Mouse (Mus musculus): ENCODE measurements around the gene Robo1. TPM values are rescaled to one million over a fixed set of nuclear protein-coding genes. Genes with fewer than 3 reads are reported as not detected.

The Robo1 gene
- polyA plus RNA-seq, 1 experiment from 2014 or later, result 40.1 TPM

GRCm38 (mm10) chr16:72829530-72829929, 521.4 kb downstream of the Robo1 start:
- no peaks in the 10 kb centered on the region for H3K27me3 ChIP-seq (ENCODE audit: control insufficient read depth, insufficient read depth, low read length)
- 0 out of 2 replicates have a peak, but pooled peaks cover 5% of the 10 kb centered on the region for H3K4me1 ChIP-seq (ENCODE audit: control insufficient read depth, insufficient read depth, low read length)
- no peaks in the 10 kb centered on the region for H3K36me3 ChIP-seq (ENCODE audit: control insufficient read depth, insufficient read depth, low read length)
- no peak overlapping the region for H3K27ac ChIP-seq (replicated peaks; ENCODE audit: low read depth, low read length)
- H3K4me2 ChIP-seq (ENCODE audit: low read depth, severe bottlenecking), result no peak overlapping the region
- no peak for DNase-seq (ENCODE audit: low spot score)
- no peak for ATAC-seq (ENCODE audit: insufficient number of reproducible peaks, low FRiP score, low TSS enrichment, low read depth)
- H3K9ac ChIP-seq (ENCODE audit: low read length), result no peak overlapping the region
- H3K4me3 ChIP-seq (ENCODE audit: low read depth, low read length), result no peak overlapping the region
- H3K9me3 ChIP-seq (ENCODE audit: control insufficient read depth, low read length), result no peaks in the 10 kb centered on the region
- 58% methylated on average over 8 of the region's 8 CpGs for WGBS

GRCm38 (mm10) chr16:72830394-72831056, 522.4 kb downstream of the Robo1 start:
- Histone ChIP-seq H3K27ac (replicated peaks; ENCODE audit: low read depth, low read length) (no peak overlapping the region), H3K4me3 (ENCODE audit: low read depth, low read length) (no peak overlapping the region), H3K27me3 (ENCODE audit: control insufficient read depth, insufficient read depth, low read length) (no peaks in the 10 kb centered on the region), H3K9ac (ENCODE audit: low read length) (no peak overlapping the region), H3K4me1 (ENCODE audit: control insufficient read depth, insufficient read depth, low read length) (0 out of 2 replicates have a peak, but pooled peaks cover 5% of the 10 kb centered on the region), H3K4me2 (ENCODE audit: low read depth, severe bottlenecking) (no peak overlapping the region), H3K9me3 (ENCODE audit: control insufficient read depth, low read length) (no peaks in the 10 kb centered on the region), H3K36me3 (ENCODE audit: control insufficient read depth, insufficient read depth, low read length) (no peaks in the 10 kb centered on the region)
- DNase-seq (ENCODE audit: low spot score) (no peak), ATAC-seq (ENCODE audit: insufficient number of reproducible peaks, low FRiP score, low TSS enrichment, low read depth) (no peak)
- 9% methylated on average over 5 of the region's 5 CpGs for WGBS

DNA sequence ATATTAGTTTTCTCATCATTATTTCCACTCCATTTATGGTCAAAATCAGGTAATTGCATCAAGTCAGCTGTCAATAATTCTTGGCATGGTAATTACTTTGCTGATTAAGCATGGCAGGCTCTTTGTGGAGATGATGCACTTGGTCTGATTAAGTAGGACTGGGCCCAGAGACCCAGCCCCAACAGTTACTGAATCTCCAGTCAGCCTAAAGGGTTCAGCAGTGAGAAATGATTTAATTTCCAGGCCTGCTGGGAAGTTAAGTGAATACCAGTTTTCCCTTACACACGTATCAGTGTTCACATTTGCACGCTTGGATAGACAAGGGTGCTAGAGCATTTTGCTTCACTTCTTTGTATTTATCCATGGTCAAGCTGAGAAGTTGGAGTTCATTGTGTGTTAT, 526.2 kb downstream of the Robo1 start:
- H3K4me3 ChIP-seq (ENCODE audit: low read depth, low read length), result no peak overlapping the region
- DNase-seq (ENCODE audit: low spot score), result no peak
- H3K27me3 ChIP-seq (ENCODE audit: control insufficient read depth, insufficient read depth, low read length), result no peaks in the 10 kb centered on the region
- ATAC-seq (ENCODE audit: insufficient number of reproducible peaks, low FRiP score, low TSS enrichment, low read depth), result no peak
- H3K4me2 ChIP-seq (ENCODE audit: low read depth, severe bottlenecking), result no peak overlapping the region
- H3K4me1 ChIP-seq (ENCODE audit: control insufficient read depth, insufficient read depth, low read length), result 0 out of 2 replicates have a peak, but pooled peaks cover 2% of the 10 kb centered on the region
- no peaks in the 10 kb centered on the region for H3K36me3 ChIP-seq (ENCODE audit: control insufficient read depth, insufficient read depth, low read length)
- H3K9me3 ChIP-seq (ENCODE audit: control insufficient read depth, low read length), result no peaks in the 10 kb centered on the region
- H3K9ac ChIP-seq (ENCODE audit: low read length), result no peak overlapping the region
- 90% methylated on average over 2 of the region's 2 CpGs for WGBS
- H3K27ac ChIP-seq (replicated peaks; ENCODE audit: low read depth, low read length), result no peak overlapping the region

DNA sequence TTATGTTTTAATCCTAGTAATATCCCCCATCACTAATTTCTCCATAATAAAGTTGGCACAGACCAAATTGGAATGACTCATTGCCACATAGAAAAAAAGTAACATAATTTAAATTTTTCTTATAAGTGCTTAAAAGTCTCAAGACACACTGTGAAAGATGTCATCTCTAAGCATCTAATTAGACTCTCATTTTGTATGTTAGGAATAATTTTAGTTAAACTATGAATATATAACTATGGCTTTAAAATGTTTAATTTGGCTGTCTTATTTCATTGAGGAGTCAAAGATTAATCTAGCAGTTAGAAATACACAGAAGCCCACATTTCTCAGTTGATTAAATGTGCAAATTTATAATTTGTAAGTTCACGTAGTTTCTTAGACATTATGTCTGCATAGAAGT, 530.9 kb downstream of the Robo1 start:
- H3K27me3 ChIP-seq (ENCODE audit: control insufficient read depth, insufficient read depth, low read length), result no peaks in the 10 kb centered on the region
- no peaks in the 10 kb centered on the region for H3K9me3 ChIP-seq (ENCODE audit: control insufficient read depth, low read length)
- WGBS, result 100% methylated on average over 1 of the region's 1 CpGs
- no peak overlapping the region for H3K4me3 ChIP-seq (ENCODE audit: low read depth, low read length)
- no peak for ATAC-seq (ENCODE audit: insufficient number of reproducible peaks, low FRiP score, low TSS enrichment, low read depth)
- no peaks in the 10 kb centered on the region for H3K36me3 ChIP-seq (ENCODE audit: control insufficient read depth, insufficient read depth, low read length)
- no peak for DNase-seq (ENCODE audit: low spot score)
- no peak overlapping the region for H3K4me2 ChIP-seq (ENCODE audit: low read depth, severe bottlenecking)
- H3K27ac ChIP-seq (replicated peaks; ENCODE audit: low read depth, low read length), result no peak overlapping the region
- H3K9ac ChIP-seq (ENCODE audit: low read length), result no peak overlapping the region
- no peaks in the 10 kb centered on the region for H3K4me1 ChIP-seq (ENCODE audit: control insufficient read depth, insufficient read depth, low read length)

- ATAC-seq (ENCODE audit: insufficient number of reproducible peaks, low FRiP score, low TSS enrichment, low read depth) (no peak), DNase-seq (ENCODE audit: low spot score) (no peak)
- Histone ChIP-seq H3K27me3 (ENCODE audit: control insufficient read depth, insufficient read depth, low read length) (no peaks in the 10 kb centered on the region), H3K27ac (replicated peaks; ENCODE audit: low read depth, low read length) (no peak overlapping the region), H3K9ac (ENCODE audit: low read length) (no peak overlapping the region), H3K36me3 (ENCODE audit: control insufficient read depth, insufficient read depth, low read length) (no peaks in the 10 kb centered on the region), H3K4me3 (ENCODE audit: low read depth, low read length) (no peak overlapping the region), H3K4me1 (ENCODE audit: control insufficient read depth, insufficient read depth, low read length) (no peaks in the 10 kb centered on the region), H3K9me3 (ENCODE audit: control insufficient read depth, low read length) (no peaks in the 10 kb centered on the region), H3K4me2 (ENCODE audit: low read depth, severe bottlenecking) (no peak overlapping the region)
- 81% methylated on average over 9 of the region's 9 CpGs for WGBS
Observed at GRCm38 (mm10) chr16:72841066-72841465, 533.0 kb downstream of the Robo1 start.

DNA sequence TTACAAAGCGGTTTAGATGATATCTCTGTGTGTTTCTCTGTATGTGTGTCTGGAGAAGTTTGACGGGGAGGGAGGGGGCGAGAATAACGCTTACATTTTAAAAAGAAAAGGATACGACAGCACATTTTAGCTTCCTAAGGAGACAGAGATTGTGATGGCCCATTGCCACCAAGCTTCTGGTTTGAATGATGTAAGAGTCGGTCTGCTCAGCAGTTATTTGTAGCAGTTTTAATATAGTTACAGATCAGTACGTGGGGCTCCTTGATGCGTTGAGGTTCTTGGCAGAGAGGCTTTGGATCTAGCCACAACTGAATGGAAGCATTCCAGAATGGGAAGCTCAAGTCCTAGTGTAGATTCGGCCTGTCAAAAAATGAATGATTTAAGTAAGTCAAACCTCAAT, 546.0 kb downstream of the Robo1 start:
- DNase-seq (ENCODE audit: low spot score), result no peak
- no peaks in the 10 kb centered on the region for H3K4me1 ChIP-seq (ENCODE audit: control insufficient read depth, insufficient read depth, low read length)

DNA sequence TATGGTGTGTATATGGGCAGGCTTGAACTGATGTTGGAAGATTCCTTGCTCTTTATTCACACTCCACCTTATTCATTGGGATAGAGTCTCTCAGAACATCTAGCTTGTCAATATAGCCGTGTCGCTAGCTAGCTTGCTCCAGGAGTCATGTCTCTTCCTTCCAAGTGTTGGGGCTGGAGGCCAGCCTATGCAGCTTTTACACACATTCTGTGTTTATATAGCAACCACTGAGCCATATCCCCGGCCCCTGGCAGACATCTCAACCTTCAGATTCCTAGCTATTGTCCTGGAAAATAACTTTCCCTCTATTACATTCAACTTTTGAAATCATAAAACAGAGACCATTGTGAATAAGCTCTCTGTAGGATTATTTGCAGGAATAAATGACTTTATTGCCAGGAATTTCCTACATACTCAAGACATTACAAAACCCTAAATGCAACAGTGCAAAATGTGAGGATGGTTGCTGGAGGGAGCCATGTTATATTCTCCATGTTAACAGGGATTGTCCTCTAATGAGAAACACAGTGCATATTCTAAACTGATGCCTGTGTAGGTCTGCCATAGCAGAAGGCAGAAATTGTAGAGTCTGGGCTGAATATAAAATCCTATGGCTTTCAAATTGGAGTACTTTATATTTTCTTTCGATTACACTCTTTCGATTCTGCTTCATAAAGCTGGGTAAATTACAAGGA, 546.9 kb downstream of the Robo1 start:
- Histone ChIP-seq H3K27ac (replicated peaks; ENCODE audit: low read depth, low read length) (no peak overlapping the region), H3K9ac (ENCODE audit: low read length) (no peak overlapping the region), H3K4me3 (ENCODE audit: low read depth, low read length) (no peak overlapping the region), H3K27me3 (ENCODE audit: control insufficient read depth, insufficient read depth, low read length) (no peaks in the 10 kb centered on the region), H3K36me3 (ENCODE audit: control insufficient read depth, insufficient read depth, low read length) (no peaks in the 10 kb centered on the region), H3K4me2 (ENCODE audit: low read depth, severe bottlenecking) (no peak overlapping the region), H3K4me1 (ENCODE audit: control insufficient read depth, insufficient read depth, low read length) (no peaks in the 10 kb centered on the region), H3K9me3 (ENCODE audit: control insufficient read depth, low read length) (no peaks in the 10 kb centered on the region)
- ATAC-seq (ENCODE audit: insufficient number of reproducible peaks, low FRiP score, low TSS enrichment, low read depth), result no peak
- 88% methylated on average over 5 of the region's 5 CpGs for WGBS
- DNase-seq (ENCODE audit: low spot score), result no peak

More for the DNA sequence above, 546.0 kb downstream of the Robo1 start:
- no peak for ATAC-seq (ENCODE audit: insufficient number of reproducible peaks, low FRiP score, low TSS enrichment, low read depth)
- WGBS, result 94% methylated on average over 9 of the region's 9 CpGs
- no peak overlapping the region for H3K4me3 ChIP-seq (ENCODE audit: low read depth, low read length)
- H3K27ac ChIP-seq (replicated peaks; ENCODE audit: low read depth, low read length), result no peak overlapping the region
- H3K27me3 ChIP-seq (ENCODE audit: control insufficient read depth, insufficient read depth, low read length), result no peaks in the 10 kb centered on the region
- H3K4me2 ChIP-seq (ENCODE audit: low read depth, severe bottlenecking), result no peak overlapping the region
- H3K9ac ChIP-seq (ENCODE audit: low read length), result no peak overlapping the region
- no peaks in the 10 kb centered on the region for H3K36me3 ChIP-seq (ENCODE audit: control insufficient read depth, insufficient read depth, low read length)
- H3K9me3 ChIP-seq (ENCODE audit: control insufficient read depth, low read length), result no peaks in the 10 kb centered on the region

DNA sequence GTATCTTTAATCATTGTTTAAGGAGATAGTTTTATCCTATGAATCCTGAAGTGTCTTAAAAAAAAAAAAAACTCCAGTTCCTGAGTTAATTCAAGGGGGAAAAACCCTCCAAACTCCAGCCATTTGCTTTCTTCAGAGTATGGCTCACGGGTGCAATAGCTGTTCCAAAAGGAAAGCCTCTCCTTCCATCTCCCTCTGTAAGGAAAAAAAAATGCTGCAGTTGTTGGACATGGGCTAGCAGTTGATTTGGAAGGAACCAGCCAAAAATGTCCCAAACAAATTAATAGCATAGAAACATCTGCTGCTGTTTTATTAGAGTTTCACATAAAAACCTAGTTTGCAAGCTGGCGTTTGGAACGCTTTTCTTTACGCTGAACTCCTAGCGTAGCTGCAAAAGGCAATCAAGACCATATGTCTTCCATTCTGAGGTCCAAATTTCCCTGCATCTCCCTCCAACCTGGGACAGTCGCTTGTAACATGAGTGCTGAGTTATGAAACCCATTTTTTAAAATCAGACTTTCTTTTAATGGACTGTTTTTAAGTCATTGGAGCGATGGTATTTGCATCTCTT, 553.7 kb downstream of the Robo1 start:
- no peak overlapping the region for H3K4me2 ChIP-seq (ENCODE audit: low read depth, severe bottlenecking)
- no peaks in the 10 kb centered on the region for H3K36me3 ChIP-seq (ENCODE audit: control insufficient read depth, insufficient read depth, low read length)
- no peak overlapping the region for H3K27ac ChIP-seq (replicated peaks; ENCODE audit: low read depth, low read length)
- H3K9me3 ChIP-seq (ENCODE audit: control insufficient read depth, low read length), result no peaks in the 10 kb centered on the region
- no peak overlapping the region for H3K9ac ChIP-seq (ENCODE audit: low read length)
- H3K4me1 ChIP-seq (ENCODE audit: control insufficient read depth, insufficient read depth, low read length), result peaks cover 9% of the 10 kb centered on the region
- no peaks in the 10 kb centered on the region for H3K27me3 ChIP-seq (ENCODE audit: control insufficient read depth, insufficient read depth, low read length)
- WGBS, result 16% methylated on average over 7 of the region's 7 CpGs
- peak; percentile 39; the same call in 1 of the 2 replicates for ATAC-seq (ENCODE audit: insufficient number of reproducible peaks, low FRiP score, low TSS enrichment, low read depth)
- DNase-seq (ENCODE audit: low spot score), result no peak
- no peak overlapping the region for H3K4me3 ChIP-seq (ENCODE audit: low read depth, low read length)
